Mouse (Mus musculus) adipose tissue, adult 10 weeks (tissue): ENCODE results near the gene Lipf. TPM values are rescaled to one million over a fixed set of nuclear protein-coding genes. Genes with fewer than 3 reads are reported as not detected.

Source experiments
- polyA plus RNA-seq: library from polyadenylated mRNA; stranded (reverse); fragments of 350-450 nt; fragmentation: Illumina TruSeq; extraction: RNeasy Lipid Tissue Mini Kit (QIAGEN cat#74804); gene quantifications from one replicate; pipeline ENCODE4 v1.2.3, GENCODE M21; 2014; ENCODE audit warnings: low read depth, low replicate concordance

Gene Lipf
- polyA plus RNA-seq = 2.0 TPM

GRCm38 (mm10) chr19:33960887-33961286 lies at the start of gene Lipf:
Lipf (plus strand) TSS chr19:33961187.

GRCm38 (mm10) chr19:34008002-34008401 lies 47.0 kb downstream of the Lipf start, which contains the start of gene Lipk:
Lipk (plus strand) TSS chr19:34008290.

Other genes starting within 250 kb of the Lipf start
- not detected for gene Lipo2, start 209.8 kb upstream of the Lipf start, polyA plus RNA-seq
- 18.8 TPM for gene Lipo3, start 199.2 kb upstream of the Lipf start, polyA plus RNA-seq
- gene Lipo1, start 173.7 kb upstream of the Lipf start, polyA plus RNA-seq = not detected
- gene Lipk, start 47.1 kb downstream of the Lipf start, polyA plus RNA-seq = 1.8 TPM
- gene Lipn, start 106.2 kb downstream of the Lipf start, polyA plus RNA-seq = not detected
- gene Lipm, start 139.7 kb downstream of the Lipf start, polyA plus RNA-seq = not detected
- 5.0 TPM for gene Ankrd22, start 204.9 kb downstream of the Lipf start, polyA plus RNA-seq
- gene Stambpl1, start 231.0 kb downstream of the Lipf start, polyA plus RNA-seq = 3.3 TPM